Mouse (Mus musculus) liver, postnatal 0 days (tissue): Measurements from ENCODE around the gene Slc6a18.

Experiments
- CTCF ChIP-seq: sonication (generic); IDR thresholded peaks from 2 replicates; pipeline ENCODE4 v1.5.1; 2016; ENCODE audit warnings: antibody characterized with exemption, low read depth
- EP300 ChIP-seq: IDR thresholded peaks from 2 replicates; pipeline ENCODE4 v1.6.1; 2016; ENCODE audit warnings: antibody characterized with exemption, low read depth, mild to moderate bottlenecking

GRCm38 (mm10) chr13:73626410-73626744 is 51.4 kb downstream of the Slc6a18 start:
- no peak for TF ChIP-seq CTCF
- no peak for TF ChIP-seq EP300
